Mouse (Mus musculus) myocyte (in vitro differentiated cells): ENCODE data around the gene Armc9.

Experiments
- POLR2A ChIP-seq: IDR thresholded peaks from one replicate; pipeline ENCODE4 v1.6.1; 2011; ENCODE audit warnings: low read depth, mild to moderate bottlenecking, control low read depth, moderate library complexity; ENCODE audit not compliant: insufficient read length
- POLR2AphosphoS2 ChIP-seq: IDR thresholded peaks from one replicate; pipeline ENCODE4 v1.6.1; 2011; ENCODE audit warnings: low read depth, control low read depth; ENCODE audit not compliant: insufficient read length
- REST ChIP-seq: IDR thresholded peaks from one replicate; pipeline ENCODE4 v1.6.1; 2011; ENCODE audit warnings: mild to moderate bottlenecking, control low read depth, moderate library complexity; ENCODE audit not compliant: insufficient read depth, insufficient read length
- TCF12 ChIP-seq: IDR thresholded peaks from one replicate; pipeline ENCODE4 v1.6.1; 2011; ENCODE audit warnings: mild to moderate bottlenecking, control low read depth; ENCODE audit not compliant: poor library complexity, insufficient read depth, severe bottlenecking
- USF1 ChIP-seq: IDR thresholded peaks from one replicate; pipeline ENCODE4 v1.6.1; 2011; ENCODE audit warnings: low read depth, mild to moderate bottlenecking, control low read depth, moderate library complexity

DNA sequence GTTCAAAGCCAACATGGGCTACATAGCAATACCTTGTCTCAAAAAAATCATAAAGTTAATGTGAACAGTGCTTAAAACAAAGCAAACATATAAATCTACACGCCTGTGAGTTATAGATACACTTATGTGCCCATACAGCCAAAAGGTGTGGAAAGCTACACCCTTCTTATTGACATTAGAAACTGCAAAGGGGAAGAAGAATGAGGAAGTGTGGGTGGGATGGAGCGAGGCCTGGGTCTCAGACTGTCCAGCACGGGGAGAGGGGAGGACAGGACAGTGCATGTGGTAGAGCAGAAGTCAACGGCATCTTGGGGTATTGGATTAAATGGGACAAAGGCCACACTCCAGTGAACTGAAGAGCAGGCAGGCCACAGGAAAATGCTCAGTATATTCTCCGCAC is 61.8 kb downstream of the Armc9 start:
- no peak for TF ChIP-seq POLR2A
- no peak for TF ChIP-seq TCF12
- no peak for TF ChIP-seq POLR2AphosphoS2
- no peak for TF ChIP-seq REST
- TF ChIP-seq USF1 = no peak
